Mouse (Mus musculus): ENCODE results near the gene Syde1.

DNA sequence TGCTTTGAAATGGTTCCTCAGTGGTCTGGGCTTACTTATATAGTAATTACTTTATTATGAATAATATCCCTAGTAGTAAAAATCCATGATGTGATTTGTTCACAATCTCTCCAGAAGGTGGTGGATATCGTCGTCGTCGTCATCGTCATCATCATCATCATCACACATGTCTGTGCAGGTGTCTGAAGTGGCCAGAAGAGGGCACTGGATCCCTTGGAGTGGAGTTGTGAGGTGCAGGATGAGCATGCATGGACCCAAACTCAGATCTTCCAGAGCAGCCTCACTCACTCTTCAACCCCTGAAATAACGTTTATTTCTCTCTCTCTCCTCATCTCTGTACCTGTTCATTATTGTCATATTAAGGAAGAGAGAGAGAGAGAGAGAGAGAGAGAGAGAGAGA, 40.5 kb upstream of the Syde1 start:
- TF ChIP-seq CTCF (IDR thresholded peaks at IDR 0.05; ENCODE audit: low read depth) = peak; percentile 66
- TF ChIP-seq EP300 (IDR thresholded peaks at IDR 0.05; ENCODE audit: low read depth) = no peak
